Mouse (Mus musculus): ENCODE measurements at regions not wholly inside any gene's neighbourhood (a gene's known extent, or its start where the extent isn't known, plus 50 kb on each side); places are given as distances from the start of the nearest gene placed in this dataset.

GRCm38 (mm10) chr10:37377258-37378001, 238.7 kb upstream of the Marcks start:
- no peak for DNase-seq (ENCODE audit: low spot score in 2 of 2)

- DNase-seq (ENCODE audit: low spot score in 2 of 2) = no peak
These were observed 237.5 kb upstream of the Marcks start for GRCm38 (mm10) chr10:37376172-37376571.

- no peak for DNase-seq (ENCODE audit: low spot score in 2 of 2)
These were observed 236.9 kb upstream of the Marcks start for GRCm38 (mm10) chr10:37375648-37376047.

- DNase-seq (ENCODE audit: low spot score in 2 of 2) = no peak
These were observed 230.4 kb upstream of the Marcks start for GRCm38 (mm10) chr10:37368997-37369679.

GRCm38 (mm10) chr10:37367796-37368195, 229.1 kb upstream of the Marcks start:
- no peak for DNase-seq (ENCODE audit: low spot score in 2 of 2)

GRCm38 (mm10) chr10:37364506-37364905, 225.8 kb upstream of the Marcks start:
- no peak for DNase-seq (ENCODE audit: low spot score in 2 of 2)

GRCm38 (mm10) chr10:37360985-37361384, 222.3 kb upstream of the Marcks start:
- no peak for DNase-seq (ENCODE audit: low spot score in 2 of 2)

GRCm38 (mm10) chr10:37358900-37359299, 220.2 kb upstream of the Marcks start:
- DNase-seq (ENCODE audit: low spot score in 2 of 2) = peak in 1 of 2 experiments; percentile 22

GRCm38 (mm10) chr10:37358334-37358733, 219.6 kb upstream of the Marcks start:
- no peak for DNase-seq (ENCODE audit: low spot score in 2 of 2)

GRCm38 (mm10) chr10:37357304-37358060, 218.8 kb upstream of the Marcks start:
- peak in 1 of 2 experiments; percentile 44 for DNase-seq (ENCODE audit: low spot score in 2 of 2)

- DNase-seq (ENCODE audit: low spot score in 2 of 2) = no peak
These were observed 210.5 kb upstream of the Marcks start for GRCm38 (mm10) chr10:37349261-37349660.

- no peak for DNase-seq (ENCODE audit: low spot score in 2 of 2)
These were observed 209.7 kb upstream of the Marcks start for GRCm38 (mm10) chr10:37348416-37348815.

- DNase-seq (ENCODE audit: low spot score in 2 of 2) = no peak
These were observed 208.9 kb upstream of the Marcks start for GRCm38 (mm10) chr10:37347661-37348060.

- DNase-seq (ENCODE audit: low spot score in 2 of 2) = peak; percentile 30 to 35
These were observed 204.0 kb upstream of the Marcks start for GRCm38 (mm10) chr10:37342675-37343074.

GRCm38 (mm10) chr10:37339658-37340057, 200.9 kb upstream of the Marcks start:
- no peak for DNase-seq (ENCODE audit: low spot score in 2 of 2)

- peak in 1 of 2 experiments; percentile 19 for DNase-seq (ENCODE audit: low spot score in 2 of 2)
These were observed 199.6 kb upstream of the Marcks start for GRCm38 (mm10) chr10:37338073-37338912.

GRCm38 (mm10) chr10:37337172-37337620, 198.5 kb upstream of the Marcks start:
- DNase-seq (ENCODE audit: low spot score in 2 of 2) = no peak

- no peak for DNase-seq (ENCODE audit: low spot score in 2 of 2)
These were observed 196.4 kb upstream of the Marcks start for GRCm38 (mm10) chr10:37335148-37335547.

- no peak for DNase-seq (ENCODE audit: low spot score in 2 of 2)
These were observed 187.4 kb upstream of the Marcks start for GRCm38 (mm10) chr10:37326168-37326534.

GRCm38 (mm10) chr10:37325514-37326167, 186.9 kb upstream of the Marcks start:
- DNase-seq (ENCODE audit: low spot score in 2 of 2) = no peak

- DNase-seq (ENCODE audit: low spot score in 2 of 2) = no peak
These were observed 185.0 kb upstream of the Marcks start for GRCm38 (mm10) chr10:37323689-37324088.
